Mouse (Mus musculus): ENCODE data around the gene H13.

DNA sequence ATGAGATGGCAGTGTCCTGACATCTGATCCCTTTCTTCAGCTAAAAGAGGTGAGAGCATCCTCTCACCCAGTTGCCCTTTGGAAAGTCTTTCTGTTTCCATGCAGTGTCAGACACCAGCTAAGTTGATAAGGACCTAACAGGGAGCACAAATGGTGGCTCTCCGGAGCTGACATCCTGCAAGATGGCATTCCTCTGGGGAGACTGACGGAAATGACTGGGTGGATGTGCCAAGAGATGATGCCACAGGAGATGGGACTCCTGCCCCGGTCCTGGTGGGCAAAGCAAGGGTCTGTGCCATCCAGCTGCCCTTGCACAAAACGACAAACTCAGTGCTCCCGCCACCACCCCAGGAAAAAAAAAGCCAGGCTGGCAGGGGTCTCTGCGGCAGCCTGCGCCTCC lies 37.9 kb downstream of the H13 start:
- TF ChIP-seq POLR2A (IDR thresholded peaks at IDR 0.05; ENCODE audit: low read depth, low read length), result no peak
- no peak for TF ChIP-seq CTCF (conservative IDR thresholded peaks at IDR 0.05; ENCODE audit: insufficient read depth, insufficient read length, low read depth, low read length)
